ENCODE assay signal across 12 mouse cellular contexts in genomic region chrX:99455581-99455980, GRCm38 (mm10). TPM values are rescaled to one million over a fixed set of nuclear protein-coding genes. Genes with fewer than 3 reads are reported as not detected.
DNase-seq lines count a peak whose midpoint lies in the region; ATAC-seq and TF ChIP-seq lines count a peak whose summit lies in the region.
"Had no signal": no experiment of that assay in that cellular context is flagged by ENCODE, and none has a peak within 500 bp of the region (broad histone marks: within the 10 kb centered on the region; RNA-seq: fewer than 3 reads in every experiment).

No protein-coding gene starts in this region.

- no peaks in the 10 kb centered on the region for H3K36me3 ChIP-seq in kidney, embryonic 15.5 days
- H3K36me3 ChIP-seq in embryonic facial prominence, embryonic 14.5 days (ENCODE audit: control insufficient read depth, insufficient read depth, low read length), result no peaks in the 10 kb centered on the region
- H3K36me3 ChIP-seq in limb, embryonic 10.5 days, result no peaks in the 10 kb centered on the region
- no peaks in the 10 kb centered on the region for H3K36me3 ChIP-seq in neural tube, embryonic 14.5 days (ENCODE audit: control insufficient read depth, insufficient read depth, low read length)
- no peaks in the 10 kb centered on the region for H3K36me3 ChIP-seq in lung, postnatal 0 days (ENCODE audit: insufficient read depth, low read length)

- no peak overlapping the region for H3K4me2 ChIP-seq in kidney, embryonic 15.5 days
- no peak overlapping the region for H3K4me2 ChIP-seq in embryonic facial prominence, embryonic 14.5 days (ENCODE audit: low read depth, low read length)
- H3K4me2 ChIP-seq in neural tube, embryonic 14.5 days (ENCODE audit: low read depth, low read length), result no peak overlapping the region
- no peak overlapping the region for H3K4me2 ChIP-seq in lung, postnatal 0 days (replicated peaks; ENCODE audit: low read depth, low read length)

- H3K4me3 ChIP-seq in kidney, embryonic 15.5 days (replicated peaks), result no peak overlapping the region
- no peak overlapping the region for H3K4me3 ChIP-seq in embryonic facial prominence, embryonic 14.5 days (ENCODE audit: low read depth, low read length)
- no peak overlapping the region for H3K4me3 ChIP-seq in limb, embryonic 10.5 days
- H3K4me3 ChIP-seq in neural tube, embryonic 14.5 days (ENCODE audit: low read depth, low read length), result no peak overlapping the region
- no peak overlapping the region for H3K4me3 ChIP-seq in lung, postnatal 0 days (ENCODE audit: low read depth, low read length)

- H3K9ac ChIP-seq in kidney, embryonic 15.5 days, result no peak overlapping the region
- H3K9ac ChIP-seq in embryonic facial prominence, embryonic 14.5 days (ENCODE audit: low read depth, low read length), result no peak overlapping the region
- H3K9ac ChIP-seq in neural tube, embryonic 14.5 days (replicated peaks; ENCODE audit: low read depth, low read length), result no peak overlapping the region
- no peak overlapping the region for H3K9ac ChIP-seq in lung, postnatal 0 days (replicated peaks; ENCODE audit: low read depth)

- no peaks in the 10 kb centered on the region for H3K9me3 ChIP-seq in kidney, embryonic 15.5 days (replicated peaks)
- H3K9me3 ChIP-seq in embryonic facial prominence, embryonic 14.5 days (ENCODE audit: control insufficient read depth, low read length), result no peaks in the 10 kb centered on the region
- H3K9me3 ChIP-seq in limb, embryonic 10.5 days (replicated peaks), result no peaks in the 10 kb centered on the region
- H3K9me3 ChIP-seq in neural tube, embryonic 14.5 days (ENCODE audit: control insufficient read depth, low read length), result no peaks in the 10 kb centered on the region
- no peaks in the 10 kb centered on the region for H3K9me3 ChIP-seq in lung, postnatal 0 days (ENCODE audit: low read length)

- WGBS in kidney, embryonic 15.5 days, result 49% methylated on average over 5 of the region's 5 CpGs
- WGBS in embryonic facial prominence, embryonic 14.5 days, result 50% methylated on average over 5 of the region's 5 CpGs
- 24% methylated on average over 5 of the region's 5 CpGs for WGBS in limb, embryonic 10.5 days
- 26% methylated on average over 5 of the region's 5 CpGs for WGBS in neural tube, embryonic 14.5 days
- WGBS in lung, postnatal 0 days, result 45% methylated on average over 5 of the region's 5 CpGs

- no peak overlapping the region for H3K27ac ChIP-seq in kidney, embryonic 15.5 days
- no peak overlapping the region; the same call in 1 of the 2 replicates for H3K27ac ChIP-seq in embryonic facial prominence, embryonic 14.5 days (replicated peaks; ENCODE audit: low read depth, low read length)
- peak overlapping the region; percentile 72 for H3K27ac ChIP-seq in limb, embryonic 10.5 days
- no peak overlapping the region for H3K27ac ChIP-seq in neural tube, embryonic 14.5 days (ENCODE audit: low read depth, low read length)
- H3K27ac ChIP-seq in lung, postnatal 0 days (ENCODE audit: low read length), result no peak overlapping the region
- H3K27ac ChIP-seq: macrophage had no signal

- H3K4me1 ChIP-seq in kidney, embryonic 15.5 days, result peaks cover 28% of the 10 kb centered on the region
- 0 out of 2 replicates have a peak, but pooled peaks cover 4% of the 10 kb centered on the region for H3K4me1 ChIP-seq in embryonic facial prominence, embryonic 14.5 days (ENCODE audit: control insufficient read depth, insufficient read depth, low read length)
- H3K4me1 ChIP-seq in limb, embryonic 10.5 days, result peaks cover 69% of the 10 kb centered on the region
- peaks cover 4% of the 10 kb centered on the region; the same call in 1 of the 2 replicates for H3K4me1 ChIP-seq in neural tube, embryonic 14.5 days (ENCODE audit: control insufficient read depth, insufficient read depth, low read length)
- no peaks in the 10 kb centered on the region for H3K4me1 ChIP-seq in lung, postnatal 0 days (ENCODE audit: insufficient read depth, low read depth, low read length)

- no peak for TF ChIP-seq EP300 in lung, postnatal 0 days (IDR thresholded peaks at IDR 0.05)

- no peak for DNase-seq in kidney, adult 9 months
- DNase-seq in embryonic facial prominence, embryonic 14.5 days (ENCODE audit: low spot score), result peak; percentile 46
- no peak for DNase-seq in limb, embryonic 10.5 days (ENCODE audit: low spot score)
- DNase-seq in lung, postnatal 14 days, result no peak
- no peak for DNase-seq in layer of hippocampus, adult 9-10 months (ENCODE audit: low spot score)
- no peak for DNase-seq in lung, postnatal 0 days (ENCODE audit: low spot score)
- DNase-seq: cerebellum, adult 8-10 months; layer of hippocampus, adult 9-11 months had no signal

- ATAC-seq in kidney, embryonic 15.5 days (replicated peaks; ENCODE audit: low FRiP score), result peak; percentile 30; the same call in 1 of the 2 replicates
- ATAC-seq in embryonic facial prominence, embryonic 14.5 days (ENCODE audit: low read depth), result peak; percentile 54
- peak; percentile 65 for ATAC-seq in neural tube, embryonic 14.5 days (ENCODE audit: low read depth)
- no peak for ATAC-seq in lung, postnatal 0 days
- ATAC-seq: activated CD4-positive, CD25-positive, alpha-beta regulatory T cell, adult 4 months had no signal

- H3K27me3 ChIP-seq in kidney, embryonic 15.5 days, result peaks cover 57% of the 10 kb centered on the region
- H3K27me3 ChIP-seq in embryonic facial prominence, embryonic 14.5 days (replicated peaks; ENCODE audit: control insufficient read depth, insufficient read depth, low read length), result peaks cover 20% of the 10 kb centered on the region
- H3K27me3 ChIP-seq in limb, embryonic 10.5 days (ENCODE audit: low read depth, poor library complexity, severe bottlenecking), result peaks cover 100% of the 10 kb centered on the region
- H3K27me3 ChIP-seq in neural tube, embryonic 14.5 days (ENCODE audit: control insufficient read depth, insufficient read depth, low read length), result no peaks in the 10 kb centered on the region; the same call in 1 of the 2 replicates
- no peaks in the 10 kb centered on the region for H3K27me3 ChIP-seq in lung, postnatal 0 days (replicated peaks; ENCODE audit: insufficient read depth, low read length)

- TF ChIP-seq CTCF in lung, postnatal 0 days (IDR thresholded peaks at IDR 0.05), result no peak

RNA-seq across cellular contexts. Expression of gene Pja1, which starts 15.5 kb away (rescaled TPM):
- 188 and 195 TPM in 2 replicates for polyA plus RNA-seq in kidney, embryonic 15.5 days (2015; fragmentation: Nextera tagmentation; extraction: Ambion mirVana)
- 158 and 175 TPM in 2 replicates for polyA plus RNA-seq in embryonic facial prominence, embryonic 14.5 days (2014; fragmentation: Nextera tagmentation; extraction: Ambion mirVana)
- polyA plus RNA-seq in limb, embryonic 10.5 days (2016; fragmentation: Nextera tagmentation; extraction: Ambion mirVana), result 175 and 184 TPM in 2 replicates
- 335 and 351 TPM in 2 replicates for polyA plus RNA-seq in neural tube, embryonic 14.5 days (2014; fragmentation: Nextera tagmentation; extraction: Ambion mirVana)
- polyA plus RNA-seq in lung, postnatal 0 days (2015; fragmentation: Nextera tagmentation; extraction: Ambion mirVana), result 71.4 and 79.6 TPM in 2 replicates
